Mouse (Mus musculus) adrenal gland, postnatal 25 days (tissue): ENCODE results near the gene Myh9. TPM values are rescaled to one million over a fixed set of nuclear protein-coding genes. Genes with fewer than 3 reads are reported as not detected.
"Not testable (repeated sequence)": the region's sequence is repeated elsewhere in the genome, so short reads cannot be mapped to it uniquely, and the experiment has no call there.

Experiments used
- DNase-seq: peaks from one replicate; pipeline ENCODE4 v3.0.0; 2021; ENCODE audit warnings: mixed read lengths
- total RNA-seq: library from RNA; stranded (reverse); gene quantifications from 2 replicates; pipeline ENCODE4 v1.2.3, GENCODE M21; 2021

Myh9 gene
- total RNA-seq, 1 experiment from 2014 or later = 352 TPM

DNA sequence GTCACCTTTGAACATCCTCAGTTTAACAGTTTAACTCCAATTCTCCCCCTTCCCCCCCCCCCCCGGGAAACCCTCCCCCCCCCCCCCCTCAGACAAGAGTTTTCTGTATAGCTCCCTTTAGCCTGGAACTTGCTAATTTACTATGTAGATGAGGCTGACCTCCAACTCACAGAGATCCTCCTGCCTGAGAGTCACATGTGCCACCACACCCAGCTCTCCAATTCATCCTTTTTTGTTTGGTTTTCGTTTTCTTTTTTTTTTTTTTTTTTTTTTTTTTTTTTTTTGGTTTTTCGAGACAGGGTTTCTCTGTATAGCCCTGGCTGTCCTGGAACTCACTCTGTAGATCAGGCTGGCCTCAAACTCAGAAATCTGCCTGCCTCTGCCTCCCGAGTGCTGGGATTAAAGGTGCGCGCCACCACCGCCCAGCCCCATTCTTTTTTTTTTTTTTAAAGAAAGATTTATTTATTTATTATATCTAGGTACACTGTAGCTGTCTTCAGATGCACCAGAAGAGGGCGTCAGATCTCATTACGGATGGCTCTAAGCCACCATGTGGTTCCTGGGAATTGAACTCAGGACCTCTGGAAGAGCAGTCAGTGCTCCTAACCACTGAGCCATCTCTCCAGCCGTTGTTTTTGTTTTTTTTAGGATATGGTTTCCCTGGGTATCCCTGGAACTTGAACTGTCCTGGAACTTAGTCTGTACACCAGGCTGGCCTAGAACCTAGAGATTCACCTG lies 25.4 kb upstream of the Myh9 start:
- not testable (repeated sequence) for DNase-seq

DNA sequence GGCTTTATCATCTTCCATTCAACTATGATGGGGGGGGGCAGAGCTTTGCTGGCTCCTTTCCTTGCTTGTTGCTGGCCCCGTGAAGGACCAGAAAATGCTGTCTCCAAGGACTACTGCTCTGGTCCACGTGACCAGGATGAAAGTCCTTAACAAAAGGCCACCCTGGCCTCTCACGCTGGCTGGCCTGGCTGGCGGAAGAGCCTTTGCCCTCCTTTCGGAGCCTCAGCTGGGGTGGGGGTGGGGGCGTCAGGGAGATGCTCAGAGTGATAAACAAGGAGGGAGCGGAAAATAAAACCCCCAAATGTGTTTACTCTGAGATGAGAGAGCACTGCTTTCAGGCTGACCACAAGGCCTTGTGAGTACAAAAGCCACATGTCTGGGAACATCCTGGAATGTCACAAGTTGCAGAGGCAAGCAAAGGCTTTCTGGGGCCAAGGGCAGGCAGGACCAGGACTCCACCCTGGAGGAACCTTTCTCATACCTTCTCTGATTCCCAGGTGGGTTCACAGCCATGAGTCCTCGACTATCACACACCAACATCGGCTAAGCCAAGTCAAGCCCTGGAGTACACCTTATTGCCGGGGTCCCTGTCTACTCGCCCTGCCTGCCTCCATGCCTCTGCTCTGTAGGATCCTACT lies 24.7 kb upstream of the Myh9 start:
- peak; percentile 20 for DNase-seq

DNA sequence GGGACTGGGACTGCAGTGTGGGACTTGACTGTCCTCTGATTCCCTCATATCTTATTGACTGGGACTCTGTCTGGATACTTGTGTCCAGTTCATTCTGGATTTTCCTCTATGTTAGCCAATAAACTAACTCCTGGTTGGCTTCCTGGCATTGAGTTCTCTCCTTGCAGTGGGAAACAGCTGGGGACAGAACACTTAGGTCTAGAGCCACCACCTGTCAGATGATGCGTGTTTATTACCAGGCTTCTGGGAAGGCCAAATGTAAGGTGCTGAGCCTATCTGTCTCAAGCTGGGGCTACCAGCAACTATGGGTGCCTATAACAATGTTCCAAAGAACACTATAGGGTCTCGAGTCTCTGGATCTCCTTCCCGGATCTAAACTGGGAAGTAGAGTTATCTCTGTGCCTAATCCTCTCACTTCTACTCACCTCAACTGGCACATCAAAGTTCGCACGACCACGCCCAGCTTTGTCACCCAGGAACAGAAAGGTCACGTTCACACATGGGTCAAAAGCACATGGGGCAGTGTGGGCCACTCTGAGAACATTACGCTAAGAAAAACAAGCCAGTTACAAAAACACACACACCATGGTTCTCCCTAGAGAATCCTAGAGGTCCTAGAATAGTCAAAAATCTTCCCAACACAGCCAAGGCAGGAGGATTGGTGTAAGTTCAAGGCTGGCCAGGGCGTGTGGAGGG lies 22.2 kb upstream of the Myh9 start:
- DNase-seq = no peak

DNA sequence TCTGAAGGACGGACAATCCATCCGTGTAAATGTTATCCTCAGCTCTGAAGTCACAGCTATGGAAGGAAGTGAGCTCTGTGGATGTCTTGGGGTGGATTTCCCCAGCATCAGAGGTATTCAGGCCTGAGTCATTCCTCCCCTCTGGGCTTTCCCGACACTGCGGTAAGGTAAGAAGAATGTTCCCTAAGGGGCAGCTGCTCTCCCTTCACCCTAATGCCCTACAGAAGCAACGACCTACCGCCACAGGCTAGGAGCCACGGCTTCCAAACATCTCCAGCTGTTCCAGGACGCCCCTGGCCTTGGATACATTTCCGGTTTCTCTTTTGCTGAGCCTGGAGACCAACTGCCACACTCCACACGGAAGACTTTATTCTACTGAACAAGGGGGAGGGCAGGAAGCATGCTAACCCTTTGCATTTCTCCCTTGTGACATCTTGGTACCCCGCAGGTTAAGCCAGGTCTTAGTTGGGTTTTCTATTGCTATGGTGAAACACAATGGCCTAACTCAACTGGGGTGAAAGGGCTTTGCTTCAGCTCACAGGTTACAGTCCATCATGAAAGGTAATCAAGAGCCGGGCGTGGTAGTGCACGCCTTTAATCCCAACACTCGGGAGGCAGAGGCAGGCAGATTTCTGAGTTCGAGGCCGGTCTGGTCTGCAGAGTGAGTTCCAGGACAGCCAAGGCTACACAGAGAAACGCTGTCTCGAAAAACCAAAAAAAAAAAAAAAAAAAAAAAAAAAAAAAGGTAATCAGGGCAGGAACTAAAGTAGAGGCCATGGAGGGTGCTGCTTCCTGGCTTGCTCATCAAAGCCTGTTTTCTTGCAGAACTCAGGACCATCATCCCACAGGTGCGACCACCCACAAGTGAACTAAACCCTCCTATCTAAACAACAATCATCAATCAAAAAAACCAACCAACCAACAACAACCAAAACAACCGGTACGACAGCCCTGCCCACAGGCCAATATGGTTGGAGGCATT lies 21.3 kb upstream of the Myh9 start:
- DNase-seq = no peak

DNA sequence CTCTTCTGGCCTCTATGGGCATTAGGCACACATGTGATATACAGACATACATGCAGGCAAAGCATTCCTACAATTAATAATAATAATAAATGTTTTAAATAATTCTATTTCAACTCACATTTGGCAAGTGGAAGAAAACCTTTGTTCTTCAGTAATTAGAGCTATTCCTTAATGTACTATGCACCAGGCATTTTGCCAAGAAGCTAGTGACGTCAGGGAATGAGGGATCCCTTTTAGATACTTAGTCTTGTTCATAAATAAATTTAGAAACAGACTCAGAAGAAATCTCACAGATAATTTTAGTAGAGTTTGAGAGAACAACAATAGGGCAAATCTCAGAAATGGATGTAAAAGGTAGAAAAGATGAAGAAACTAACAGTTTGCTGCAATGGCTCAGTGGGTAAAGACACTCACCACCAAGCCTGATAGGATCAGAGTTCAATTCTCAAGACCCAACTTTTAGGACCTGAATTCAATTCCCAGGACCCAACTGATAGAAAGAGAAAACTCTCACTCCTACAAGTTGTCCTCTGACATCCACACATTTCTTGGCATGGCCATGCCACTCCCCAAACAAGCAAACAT lies 18.2 kb upstream of the Myh9 start:
- no peak for DNase-seq

DNA sequence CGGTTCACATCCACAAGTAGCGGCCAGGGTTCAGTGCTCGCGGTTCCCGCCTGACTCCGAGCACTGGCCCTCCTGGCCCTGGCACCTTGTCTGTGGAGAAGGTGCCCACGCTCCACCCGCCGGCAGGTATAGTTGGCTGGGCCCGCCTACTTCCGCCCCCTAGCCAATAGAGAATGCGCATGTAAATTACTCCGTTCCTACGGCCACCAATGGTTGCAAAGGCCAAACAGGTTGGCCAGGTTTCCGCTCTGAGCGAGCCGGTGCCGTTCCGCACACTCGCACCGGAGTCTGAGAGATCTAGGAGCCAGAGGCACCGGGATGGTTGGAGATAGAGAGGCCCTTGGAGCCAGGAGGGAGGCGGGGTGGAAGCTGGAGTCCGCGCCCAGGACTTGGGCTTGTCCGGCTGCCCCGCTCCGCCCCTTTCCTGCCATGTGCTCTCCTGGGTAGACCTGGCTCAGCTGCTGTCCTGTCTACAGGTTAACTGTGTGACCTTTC lies 15.7 kb upstream of the Myh9 start:
- peak; percentile 46 for DNase-seq

DNA sequence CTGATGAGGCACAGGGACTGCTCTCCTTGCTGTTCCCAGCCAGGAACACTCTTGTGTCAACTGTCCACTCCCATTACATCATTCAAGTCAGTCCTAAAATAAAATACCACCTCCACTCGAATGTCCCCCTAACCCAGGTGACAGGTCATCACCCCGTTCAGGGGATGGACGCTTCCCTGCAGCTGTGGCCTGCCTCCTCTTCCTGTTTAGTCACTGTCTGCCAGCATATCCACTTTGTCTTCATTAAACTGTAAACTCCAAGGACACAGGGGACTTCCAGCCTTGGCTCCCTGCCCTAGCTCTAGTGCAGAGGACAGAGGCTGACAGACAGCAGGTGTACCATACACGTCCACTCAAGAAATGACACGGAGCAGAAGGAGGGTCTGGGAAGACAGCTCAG lies 14.6 kb upstream of the Myh9 start:
- DNase-seq = peak; percentile 83

DNA sequence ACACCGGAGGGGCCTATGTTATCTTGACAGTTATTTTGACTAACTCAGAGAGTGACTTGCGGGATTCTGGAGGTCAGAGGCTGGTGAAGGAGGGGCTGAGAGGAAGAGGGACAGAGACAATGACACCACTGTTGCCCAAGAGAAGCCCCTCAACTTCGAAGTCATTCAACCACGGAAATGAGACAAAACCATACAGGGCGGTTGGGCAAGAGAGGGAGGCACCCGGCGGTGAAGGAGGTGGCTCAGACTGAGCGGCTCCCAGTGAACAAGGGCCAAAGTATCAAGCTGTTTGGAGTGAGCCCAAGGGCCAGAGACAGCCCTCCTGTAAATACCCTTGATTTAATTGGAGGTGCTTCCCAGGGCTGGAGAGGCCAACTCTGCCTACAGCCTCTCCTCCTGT lies 13.3 kb upstream of the Myh9 start:
- no peak for DNase-seq

DNA sequence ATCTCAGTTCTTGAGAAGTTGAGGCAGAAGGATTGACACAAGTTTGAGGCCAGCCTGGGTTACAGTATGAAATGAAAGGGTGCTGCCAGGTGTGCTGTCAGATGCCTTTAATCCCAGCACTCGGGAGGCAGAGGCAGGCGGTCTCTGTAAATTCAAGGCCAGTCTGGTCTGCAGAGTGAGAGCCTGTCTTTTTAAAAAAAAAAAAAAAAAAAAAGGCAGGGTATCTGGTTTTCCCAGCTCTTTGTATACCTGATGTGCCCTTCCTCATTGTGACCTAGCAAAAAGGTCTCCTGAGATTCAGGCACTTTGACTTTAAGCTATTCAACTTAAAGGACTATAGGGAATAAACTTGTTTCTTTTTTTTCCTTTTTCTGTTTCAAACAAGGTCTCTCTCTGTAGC lies 10.0 kb upstream of the Myh9 start:
- no peak for DNase-seq

DNA sequence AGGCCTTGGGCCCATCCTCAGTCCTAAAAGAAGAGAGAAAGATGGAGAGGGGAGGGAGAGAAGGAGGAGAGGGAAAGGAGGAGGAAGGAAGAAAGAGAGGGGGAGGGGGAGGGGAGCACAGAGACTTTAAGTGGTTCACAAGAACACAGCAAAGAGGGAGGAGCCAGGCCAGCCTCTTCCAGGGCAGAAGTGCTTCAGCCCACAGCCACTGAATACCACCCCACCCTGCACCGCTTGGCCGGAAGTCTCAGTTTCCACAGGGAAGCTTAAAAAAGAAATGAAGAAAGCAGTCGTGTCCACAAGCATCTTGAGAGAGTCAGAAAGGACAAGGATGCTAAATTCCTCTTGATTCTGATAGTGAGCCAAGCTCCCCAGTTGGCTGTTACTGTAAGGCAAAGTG lies 9.2 kb upstream of the Myh9 start:
- no peak for DNase-seq

DNA sequence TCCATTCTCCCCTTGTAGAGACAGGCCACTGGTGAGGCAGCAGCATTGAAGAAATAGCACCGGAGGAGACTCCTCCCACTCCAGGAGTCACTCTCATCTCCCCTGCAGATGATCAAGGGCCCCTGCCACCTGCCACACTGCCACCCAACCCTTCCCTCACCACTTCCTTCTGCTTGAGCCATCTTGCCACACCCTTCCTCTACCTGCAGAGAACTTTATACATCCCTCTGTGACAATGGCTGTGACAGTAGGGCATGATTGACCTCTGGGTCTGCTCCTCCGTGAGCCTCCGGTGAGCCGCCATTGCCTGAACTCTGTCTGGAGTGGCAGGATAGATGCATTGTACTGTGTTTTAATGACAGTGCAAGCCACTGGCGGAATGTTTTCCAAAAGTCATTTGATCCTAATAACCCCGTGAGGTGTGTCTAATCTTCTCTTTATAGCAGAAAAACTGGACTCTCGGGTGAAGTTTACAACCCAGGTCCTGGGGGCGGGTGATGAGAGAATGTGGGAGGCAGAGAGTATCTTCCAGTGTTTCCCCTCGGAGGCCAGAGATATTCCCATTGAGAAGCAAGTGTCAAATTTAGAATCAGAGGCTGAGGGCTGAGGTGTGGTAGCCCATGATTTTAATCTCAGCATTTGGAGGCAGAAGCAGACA lies 7.7 kb upstream of the Myh9 start:
- DNase-seq = no peak

DNA sequence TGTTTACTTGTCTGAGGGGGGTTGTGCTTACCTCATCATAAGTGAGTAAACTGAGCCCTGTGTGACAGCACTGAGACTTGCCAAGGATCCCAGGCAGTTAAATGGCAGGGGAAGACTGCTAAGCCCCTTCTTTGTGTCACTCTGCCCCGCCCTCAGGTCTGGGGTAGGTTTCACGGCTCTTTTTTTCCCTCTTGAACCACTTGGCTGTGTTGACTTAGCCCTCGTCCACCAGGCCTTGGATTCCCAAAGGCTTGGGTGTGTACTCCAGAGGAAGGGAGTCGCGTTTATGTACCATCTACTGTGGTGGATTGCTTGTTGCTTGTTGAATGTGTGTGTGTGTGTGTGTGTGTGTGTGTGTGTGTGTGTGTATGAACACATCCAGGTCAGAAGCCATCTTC lies 7.1 kb upstream of the Myh9 start:
- no peak for DNase-seq

DNA sequence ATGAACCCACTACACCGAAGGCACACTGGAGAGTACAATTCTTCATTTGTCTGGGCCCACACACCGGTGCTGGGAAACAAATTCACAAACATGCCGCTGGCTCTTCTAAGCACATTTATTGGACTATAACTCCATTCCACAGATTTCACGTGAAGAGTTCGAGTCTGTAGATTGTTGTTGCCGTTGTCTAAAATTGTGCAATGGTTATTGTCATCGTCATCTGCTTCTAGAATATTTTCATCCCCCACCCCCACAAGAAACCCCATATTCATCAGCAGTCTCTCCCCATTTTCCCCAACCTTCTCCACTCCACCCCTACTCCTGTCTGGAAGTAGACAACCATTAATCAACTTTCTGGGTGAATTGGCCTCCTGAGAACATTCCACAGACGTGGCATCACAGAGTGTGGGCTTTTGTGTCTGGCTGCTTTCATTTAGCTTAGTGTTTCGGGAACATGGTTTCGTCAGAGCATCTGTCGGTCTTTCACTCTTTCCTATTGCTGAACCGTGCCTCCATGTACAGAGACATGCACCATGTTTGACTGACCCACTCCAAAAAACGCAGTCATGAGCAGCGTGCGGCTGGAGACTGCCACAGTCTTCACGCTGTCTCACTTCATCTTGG lies 6.6 kb upstream of the Myh9 start:
- DNase-seq = no peak

DNA sequence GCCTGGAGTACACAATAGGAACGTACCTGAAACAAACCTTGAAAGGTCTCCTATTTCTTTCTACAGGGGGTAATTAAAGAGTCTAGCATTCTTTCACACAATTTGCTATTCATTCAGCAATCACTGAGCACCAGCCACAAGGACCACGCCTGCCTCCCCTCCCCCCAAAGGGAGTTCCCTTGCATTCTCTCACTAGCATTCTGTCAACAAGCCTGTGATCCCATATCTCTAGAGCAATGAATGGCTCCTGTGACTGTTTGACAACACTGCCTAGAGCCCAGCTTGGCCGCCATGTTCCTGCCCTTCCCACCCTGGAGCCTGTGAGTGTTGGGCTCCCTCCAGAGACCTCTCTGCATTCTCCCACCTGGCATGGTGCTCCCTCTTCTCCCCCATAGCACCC lies 5.9 kb upstream of the Myh9 start:
- no peak for DNase-seq

DNA sequence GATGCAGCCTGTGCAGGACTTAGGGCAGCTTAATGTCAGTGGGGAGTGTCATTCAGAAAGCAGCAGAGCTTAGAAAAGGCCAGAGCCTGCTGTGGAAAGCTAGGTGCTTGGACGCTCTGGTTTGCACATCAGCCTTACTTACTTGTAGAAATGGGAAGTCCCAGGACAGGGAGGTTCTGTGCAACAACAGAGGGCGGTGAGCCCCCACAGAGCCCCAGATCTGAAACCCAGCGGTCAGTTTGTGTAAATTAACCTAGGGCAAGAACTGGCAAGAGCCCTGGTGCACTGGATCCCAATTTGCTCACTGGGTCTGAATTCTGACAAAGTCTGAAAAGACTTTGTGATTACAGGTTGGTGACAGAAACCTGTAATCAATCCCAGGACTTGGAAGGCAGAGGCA lies 5.1 kb upstream of the Myh9 start:
- DNase-seq = no peak

DNA sequence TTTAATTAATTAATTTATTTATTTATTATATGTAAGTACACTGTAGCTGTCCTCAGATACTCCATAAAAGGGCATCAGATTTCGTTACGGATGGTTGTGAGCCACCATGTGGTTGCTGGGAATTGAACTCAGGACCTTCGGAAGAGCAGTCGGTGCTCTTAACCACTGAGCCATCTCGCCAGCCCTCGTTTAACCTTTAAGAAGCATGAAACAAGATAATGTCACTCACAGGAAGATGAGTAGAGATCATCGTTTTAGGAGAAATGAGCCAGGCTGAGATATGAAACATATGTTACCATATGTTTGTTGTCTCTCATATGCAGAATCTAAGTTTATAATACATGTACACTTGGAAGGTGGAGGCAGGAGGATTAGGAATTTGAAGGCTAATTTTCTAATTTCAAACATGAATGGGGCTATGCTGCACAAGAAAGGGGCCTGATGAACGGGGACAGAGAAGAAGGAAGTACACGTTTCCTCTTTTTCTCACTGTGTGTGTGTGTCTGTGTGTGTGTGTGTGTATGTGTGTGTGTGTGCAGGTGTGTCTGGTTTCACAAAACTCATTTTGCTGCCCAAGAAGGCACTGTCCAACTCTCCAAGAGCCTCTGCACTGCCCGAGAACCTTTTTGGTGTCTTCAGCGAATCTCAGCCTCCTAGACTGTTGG lies 4.1 kb upstream of the Myh9 start:
- DNase-seq = not testable (repeated sequence)

DNA sequence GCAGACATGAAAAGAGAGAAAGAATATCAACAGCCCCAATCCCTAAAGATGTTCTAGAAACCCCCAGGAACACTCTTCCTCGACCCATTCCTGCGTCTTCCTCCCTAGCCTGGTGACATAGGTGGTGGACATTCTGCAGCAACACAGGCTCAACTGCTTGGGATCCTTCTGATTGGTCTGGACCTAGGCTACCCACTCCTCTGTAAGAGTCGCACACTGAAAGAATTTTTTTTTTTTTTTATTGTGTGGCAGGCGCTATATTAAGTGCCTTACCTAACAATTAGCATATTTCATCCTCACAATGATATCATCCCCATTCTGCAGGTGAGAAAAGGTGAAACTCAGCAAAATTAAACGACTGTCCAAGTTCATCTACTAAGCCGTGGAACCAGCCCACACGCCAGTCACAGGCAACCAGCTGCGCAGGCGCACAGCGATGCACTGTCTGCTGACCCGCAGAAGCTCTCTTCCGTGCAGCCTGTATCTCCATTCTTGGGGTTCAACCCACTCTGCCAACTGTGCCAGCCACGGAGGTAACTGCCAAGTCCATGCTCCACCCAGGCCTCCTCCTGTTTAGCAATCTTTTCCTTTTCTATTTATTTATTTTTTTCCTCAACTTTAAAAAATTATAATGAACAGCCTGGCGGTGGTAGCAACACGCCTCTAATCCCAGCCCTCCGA lies 3.1 kb upstream of the Myh9 start:
- DNase-seq = no peak

DNA sequence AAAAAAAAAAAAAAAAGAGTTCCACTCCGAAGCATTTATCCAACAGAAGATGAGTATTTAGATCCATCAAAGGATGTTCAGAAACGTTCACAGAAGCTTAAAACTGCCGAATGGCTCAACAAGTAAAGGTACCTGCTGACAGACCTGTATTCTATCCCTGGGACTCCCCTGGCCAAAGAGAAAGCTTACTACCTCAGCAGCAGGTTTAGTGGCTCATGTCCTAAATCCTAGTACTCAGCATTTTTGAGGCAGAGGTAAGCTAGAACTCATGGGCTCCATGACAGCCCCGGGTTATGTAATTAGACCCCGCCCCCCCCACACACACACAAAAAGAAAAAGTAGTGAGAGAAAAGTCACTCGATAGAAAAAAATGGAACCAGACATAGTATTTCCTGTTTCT lies 2.1 kb upstream of the Myh9 start:
- no peak for DNase-seq

DNA sequence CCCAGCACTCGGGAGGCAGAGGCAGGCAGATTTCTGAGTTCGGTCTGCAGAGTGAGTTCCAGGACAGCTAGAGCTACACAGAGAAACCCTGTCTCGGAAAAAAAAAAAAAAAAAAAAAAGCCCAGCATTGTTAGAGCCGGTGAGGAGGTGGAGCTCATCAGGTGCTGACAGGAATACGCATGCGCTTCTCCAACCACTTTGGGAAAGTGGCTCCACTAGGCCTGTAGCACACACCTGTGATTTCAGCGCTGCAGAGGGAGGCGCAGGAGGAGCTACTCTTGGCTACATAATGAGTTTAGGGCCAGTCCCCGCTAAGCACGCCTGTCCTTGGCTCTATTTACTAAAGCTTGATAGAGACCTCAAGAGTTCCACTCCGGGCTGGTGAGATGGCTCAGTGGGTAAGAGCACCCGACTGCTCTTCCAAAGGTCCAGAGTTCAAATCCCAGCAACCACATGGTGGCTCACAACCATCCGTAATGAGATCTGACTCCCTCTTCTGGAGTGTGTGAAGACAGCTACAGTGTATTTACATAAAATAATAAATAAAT lies 1.6 kb upstream of the Myh9 start:
- not testable (repeated sequence) for DNase-seq
